Mouse (Mus musculus): ENCODE results near the gene Nup188. TPM values are rescaled to one million over a fixed set of nuclear protein-coding genes. Genes with fewer than 3 reads are reported as not detected.
A peak's percentile ranks its signal among the peaks of the same experiment; 100 is the strongest.

Gene Nup188
- polyA plus RNA-seq, 1 experiment from 2014 or later: 54.0 TPM

DNA sequence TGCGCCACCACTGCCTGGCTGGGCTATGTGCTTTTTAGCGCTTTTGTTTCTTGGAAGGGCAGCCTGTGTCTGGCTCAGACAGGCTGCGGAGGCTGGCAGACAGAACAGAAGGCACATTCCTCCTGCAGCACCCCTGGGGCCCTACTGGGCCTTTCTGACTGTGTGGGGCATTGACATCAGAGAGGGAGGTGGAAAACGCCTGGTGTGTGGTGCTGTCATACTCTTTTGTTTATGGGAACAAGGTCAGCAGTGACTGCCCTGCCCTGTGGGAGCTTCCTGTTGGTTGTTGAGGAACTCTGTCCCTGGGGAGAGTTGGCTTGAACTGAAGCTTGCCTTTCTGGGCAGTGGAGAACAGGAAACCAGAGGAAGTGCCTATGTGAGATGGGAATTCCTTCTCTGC is 43.7 kb upstream of the Nup188 start:
- no peak for ATAC-seq (replicated peaks; ENCODE audit: insufficient number of reproducible peaks, low FRiP score, low TSS enrichment, low read depth)
- Histone ChIP-seq H3K4me2 (ENCODE audit: low read depth, low read length) (no peak overlapping the region), H3K36me3 (replicated peaks; ENCODE audit: control insufficient read depth, insufficient read depth, low read depth, low read length) (peaks cover 2% of the 10 kb centered on the region; the same call in 1 of the 2 replicates), H3K4me3 (ENCODE audit: low read depth, low read length) (no peak overlapping the region), H3K27ac (replicated peaks; ENCODE audit: low read depth, low read length) (no peak overlapping the region), H3K9me3 (replicated peaks; ENCODE audit: control insufficient read depth, low read length) (no peaks in the 10 kb centered on the region), H3K4me1 (ENCODE audit: control insufficient read depth, insufficient read depth, low read length) (peaks cover 3% of the 10 kb centered on the region; the same call in 1 of the 2 replicates), H3K27me3 (ENCODE audit: control insufficient read depth, insufficient read depth, low read length) (no peaks in the 10 kb centered on the region), H3K9ac (replicated peaks; ENCODE audit: low read length) (no peak overlapping the region)
- DNase-seq (ENCODE audit: low spot score): no peak
- 38% methylated on average over 4 of the region's 4 CpGs for WGBS

DNA sequence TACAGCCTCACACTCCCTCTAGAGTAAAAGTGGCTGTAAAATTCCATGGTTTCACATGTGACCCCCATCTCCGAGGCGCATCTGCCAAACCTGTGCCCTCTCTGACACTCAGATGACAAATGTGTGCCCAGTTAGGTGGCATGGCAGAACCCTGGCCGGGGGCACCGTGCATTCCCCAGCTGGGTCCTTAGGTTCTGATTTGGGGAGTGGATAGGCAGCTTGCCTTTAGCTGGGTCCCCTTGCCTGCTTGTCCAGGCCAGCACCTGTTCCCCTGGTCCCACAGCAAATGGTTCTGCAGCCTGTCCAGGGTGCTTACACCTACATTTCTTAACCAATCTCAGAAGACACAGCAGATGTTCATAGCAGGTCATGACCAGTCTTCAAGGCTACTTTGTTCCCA is 42.8 kb upstream of the Nup188 start:
- no peak overlapping the region for H3K4me2 ChIP-seq (ENCODE audit: low read depth, low read length)
- peaks cover 2% of the 10 kb centered on the region; the same call in 1 of the 2 replicates for H3K36me3 ChIP-seq (replicated peaks; ENCODE audit: control insufficient read depth, insufficient read depth, low read depth, low read length)
- H3K9me3 ChIP-seq (replicated peaks; ENCODE audit: control insufficient read depth, low read length): no peaks in the 10 kb centered on the region
- no peaks in the 10 kb centered on the region for H3K27me3 ChIP-seq (ENCODE audit: control insufficient read depth, insufficient read depth, low read length)
- WGBS: 95% methylated on average over 4 of the region's 4 CpGs
- H3K4me3 ChIP-seq (ENCODE audit: low read depth, low read length): no peak overlapping the region
- H3K27ac ChIP-seq (replicated peaks; ENCODE audit: low read depth, low read length): no peak overlapping the region
- H3K4me1 ChIP-seq (ENCODE audit: control insufficient read depth, insufficient read depth, low read length): peaks cover 3% of the 10 kb centered on the region; the same call in 1 of the 2 replicates
- no peak for ATAC-seq (replicated peaks; ENCODE audit: insufficient number of reproducible peaks, low FRiP score, low TSS enrichment, low read depth)
- DNase-seq (ENCODE audit: low spot score): no peak
- no peak overlapping the region for H3K9ac ChIP-seq (replicated peaks; ENCODE audit: low read length)

DNA sequence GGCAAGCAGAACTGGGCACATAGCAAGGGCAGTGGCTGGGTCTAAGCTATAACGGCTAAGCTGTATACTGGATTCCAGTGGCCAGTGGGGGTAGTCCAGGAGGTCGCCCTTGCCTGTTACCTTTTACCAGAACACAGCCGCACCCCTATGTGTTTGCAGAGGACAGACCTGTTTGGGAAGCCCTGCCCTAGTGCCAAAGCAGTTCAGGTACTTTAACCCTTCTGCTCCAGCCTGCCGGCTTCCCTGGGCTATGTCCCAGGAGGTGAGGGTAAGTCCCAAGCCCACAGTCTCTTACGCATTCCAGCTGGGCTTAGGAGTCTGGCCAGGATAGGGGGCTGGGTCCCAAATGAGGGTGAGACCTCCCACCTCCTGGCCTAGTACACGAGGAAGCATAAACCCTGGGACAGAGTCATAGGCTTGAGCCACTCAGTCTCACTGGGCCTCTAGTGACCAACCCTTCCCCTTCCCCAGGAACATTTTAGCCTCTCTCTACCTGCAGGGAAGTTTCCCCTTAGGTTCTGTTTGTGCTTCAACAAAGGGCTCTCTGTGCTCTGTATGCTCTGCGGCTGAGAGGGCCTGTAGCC is 41.5 kb upstream of the Nup188 start:
- H3K36me3 ChIP-seq (replicated peaks; ENCODE audit: control insufficient read depth, insufficient read depth, low read depth, low read length): peaks cover 2% of the 10 kb centered on the region; the same call in 1 of the 2 replicates
- no peak overlapping the region for H3K4me2 ChIP-seq (ENCODE audit: low read depth, low read length)
- no peaks in the 10 kb centered on the region for H3K27me3 ChIP-seq (ENCODE audit: control insufficient read depth, insufficient read depth, low read length)
- no peak for DNase-seq (ENCODE audit: low spot score)
- no peaks in the 10 kb centered on the region for H3K4me1 ChIP-seq (ENCODE audit: control insufficient read depth, insufficient read depth, low read length)
- WGBS: 61% methylated on average over 7 of the region's 7 CpGs
- H3K9me3 ChIP-seq (replicated peaks; ENCODE audit: control insufficient read depth, low read length): no peaks in the 10 kb centered on the region
- 0 out of 2 replicates have a peak overlapping the region, but pooled peaks have one; percentile 28 for H3K27ac ChIP-seq (replicated peaks; ENCODE audit: low read depth, low read length)
- no peak overlapping the region for H3K9ac ChIP-seq (replicated peaks; ENCODE audit: low read length)
- no peak overlapping the region for H3K4me3 ChIP-seq (ENCODE audit: low read depth, low read length)
- no peak for ATAC-seq (replicated peaks; ENCODE audit: insufficient number of reproducible peaks, low FRiP score, low TSS enrichment, low read depth)

DNA sequence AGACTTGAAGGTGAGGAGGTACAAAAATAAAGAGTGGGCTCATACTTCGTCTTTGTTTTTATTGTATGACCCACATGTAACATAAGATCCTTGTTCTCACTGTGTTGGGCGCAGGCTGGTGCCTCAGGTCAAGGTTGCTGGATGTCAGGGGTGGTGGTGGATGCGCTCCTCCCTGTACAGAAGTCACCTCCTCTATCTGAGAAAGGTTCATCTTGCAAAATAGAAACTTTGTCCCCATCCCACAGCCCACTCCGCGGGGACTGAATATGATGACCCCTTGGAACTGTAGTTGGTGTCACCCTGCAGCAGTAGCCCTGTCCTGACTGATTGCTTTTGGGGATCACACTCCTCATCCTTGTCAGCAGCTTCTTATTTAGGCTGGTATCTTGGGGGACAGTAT is 39.2 kb upstream of the Nup188 start:
- H3K27ac ChIP-seq (replicated peaks; ENCODE audit: low read depth, low read length): no peak overlapping the region
- no peak overlapping the region for H3K4me3 ChIP-seq (ENCODE audit: low read depth, low read length)
- no peaks in the 10 kb centered on the region for H3K27me3 ChIP-seq (ENCODE audit: control insufficient read depth, insufficient read depth, low read length)
- DNase-seq (ENCODE audit: low spot score) (no peak), ATAC-seq (replicated peaks; ENCODE audit: insufficient number of reproducible peaks, low FRiP score, low TSS enrichment, low read depth) (no peak)
- no peak overlapping the region for H3K4me2 ChIP-seq (ENCODE audit: low read depth, low read length)
- H3K36me3 ChIP-seq (replicated peaks; ENCODE audit: control insufficient read depth, insufficient read depth, low read depth, low read length): peaks cover 5% of the 10 kb centered on the region; the same call in 1 of the 2 replicates
- no peak overlapping the region for H3K9ac ChIP-seq (replicated peaks; ENCODE audit: low read length)
- no peaks in the 10 kb centered on the region for H3K4me1 ChIP-seq (ENCODE audit: control insufficient read depth, insufficient read depth, low read length)
- no peaks in the 10 kb centered on the region for H3K9me3 ChIP-seq (replicated peaks; ENCODE audit: control insufficient read depth, low read length)
- 83% methylated on average over 5 of the region's 5 CpGs for WGBS

GRCm38 (mm10) chr2:30247681-30248080 is 38.5 kb upstream of the Nup188 start:
- 78% methylated on average over 4 of the region's 4 CpGs for WGBS

GRCm38 (mm10) chr2:30249182-30249581 is 37.0 kb upstream of the Nup188 start:
- no peak for ATAC-seq (replicated peaks; ENCODE audit: insufficient number of reproducible peaks, low FRiP score, low TSS enrichment, low read depth)
- no peaks in the 10 kb centered on the region for H3K9me3 ChIP-seq (replicated peaks; ENCODE audit: control insufficient read depth, low read length)
- no peak overlapping the region for H3K27ac ChIP-seq (replicated peaks; ENCODE audit: low read depth, low read length)
- H3K27me3 ChIP-seq (ENCODE audit: control insufficient read depth, insufficient read depth, low read length): no peaks in the 10 kb centered on the region
- H3K4me3 ChIP-seq (ENCODE audit: low read depth, low read length): no peak overlapping the region
- H3K4me1 ChIP-seq (ENCODE audit: control insufficient read depth, insufficient read depth, low read length): no peaks in the 10 kb centered on the region
- H3K9ac ChIP-seq (replicated peaks; ENCODE audit: low read length): no peak overlapping the region
- H3K4me2 ChIP-seq (ENCODE audit: low read depth, low read length): no peak overlapping the region
- H3K36me3 ChIP-seq (replicated peaks; ENCODE audit: control insufficient read depth, insufficient read depth, low read depth, low read length): peaks cover 3% of the 10 kb centered on the region; the same call in 1 of the 2 replicates
- DNase-seq (ENCODE audit: low spot score): no peak
- WGBS: 95% methylated on average over 3 of the region's 3 CpGs

More at GRCm38 (mm10) chr2:30247681-30248080, 38.5 kb upstream of the Nup188 start:
- Histone ChIP-seq H3K9ac (replicated peaks; ENCODE audit: low read length) (no peak overlapping the region), H3K27me3 (ENCODE audit: control insufficient read depth, insufficient read depth, low read length) (no peaks in the 10 kb centered on the region), H3K4me2 (ENCODE audit: low read depth, low read length) (no peak overlapping the region), H3K27ac (replicated peaks; ENCODE audit: low read depth, low read length) (no peak overlapping the region), H3K4me3 (ENCODE audit: low read depth, low read length) (no peak overlapping the region), H3K4me1 (ENCODE audit: control insufficient read depth, insufficient read depth, low read length) (no peaks in the 10 kb centered on the region), H3K36me3 (replicated peaks; ENCODE audit: control insufficient read depth, insufficient read depth, low read depth, low read length) (peaks cover 5% of the 10 kb centered on the region; the same call in 1 of the 2 replicates), H3K9me3 (replicated peaks; ENCODE audit: control insufficient read depth, low read length) (no peaks in the 10 kb centered on the region)
- ATAC-seq (replicated peaks; ENCODE audit: insufficient number of reproducible peaks, low FRiP score, low TSS enrichment, low read depth): no peak
- no peak for DNase-seq (ENCODE audit: low spot score)

DNA sequence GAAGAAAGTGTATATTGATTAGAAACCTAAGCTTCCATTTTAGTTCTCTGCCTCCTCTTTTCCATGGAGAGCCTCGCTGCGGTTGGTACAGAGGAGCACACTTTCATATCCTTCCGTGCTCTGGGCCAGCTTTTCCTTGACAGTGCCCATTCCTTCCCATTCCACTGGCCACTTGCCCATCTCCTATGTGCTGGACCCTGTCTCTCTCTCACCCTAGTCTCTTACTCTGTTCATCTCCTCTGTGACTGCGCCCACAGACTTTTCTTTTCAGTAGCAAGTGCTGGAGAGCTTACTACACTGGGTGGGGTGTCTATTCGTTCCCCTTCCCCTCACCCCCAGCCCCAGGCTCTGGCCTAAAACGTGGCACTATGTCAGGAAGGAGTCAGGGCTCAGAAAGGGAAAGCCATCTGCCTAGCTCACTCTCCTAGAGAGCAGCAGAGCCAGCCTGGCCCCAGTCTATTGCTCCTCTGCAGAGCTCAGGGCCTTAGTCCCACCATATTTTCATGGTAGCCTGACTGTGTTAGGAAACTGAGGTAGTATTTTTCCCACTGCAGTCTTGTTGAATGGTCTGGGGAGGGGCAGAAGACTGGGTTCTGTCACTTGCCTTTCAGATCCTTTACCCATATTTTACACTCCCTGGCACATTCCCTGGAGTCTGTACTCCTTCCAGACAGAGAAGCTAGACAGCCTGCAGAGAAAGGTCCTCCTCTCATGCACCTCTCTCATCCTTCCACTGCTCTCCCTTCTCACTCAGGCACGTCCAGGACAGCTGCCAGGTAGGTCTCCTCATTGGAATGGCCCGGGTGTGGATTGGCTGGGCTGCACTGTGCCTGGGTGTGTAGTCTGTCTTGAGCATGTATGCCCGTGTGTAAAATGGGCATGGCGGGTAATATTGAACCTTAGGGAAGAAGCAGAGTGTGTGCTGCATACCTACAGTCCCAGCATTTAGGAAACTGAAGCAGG is 35.8 kb upstream of the Nup188 start:
- DNase-seq (ENCODE audit: low spot score): no peak

More for the DNA sequence above, 35.8 kb upstream of the Nup188 start:
- Histone ChIP-seq H3K4me2 (ENCODE audit: low read depth, low read length) (no peak overlapping the region), H3K9me3 (replicated peaks; ENCODE audit: control insufficient read depth, low read length) (no peaks in the 10 kb centered on the region), H3K27me3 (ENCODE audit: control insufficient read depth, insufficient read depth, low read length) (no peaks in the 10 kb centered on the region), H3K9ac (replicated peaks; ENCODE audit: low read length) (no peak overlapping the region), H3K4me3 (ENCODE audit: low read depth, low read length) (no peak overlapping the region), H3K36me3 (replicated peaks; ENCODE audit: control insufficient read depth, insufficient read depth, low read depth, low read length) (peaks cover 3% of the 10 kb centered on the region; the same call in 1 of the 2 replicates), H3K27ac (replicated peaks; ENCODE audit: low read depth, low read length) (no peak overlapping the region), H3K4me1 (ENCODE audit: control insufficient read depth, insufficient read depth, low read length) (no peaks in the 10 kb centered on the region)
- ATAC-seq (replicated peaks; ENCODE audit: insufficient number of reproducible peaks, low FRiP score, low TSS enrichment, low read depth): no peak
- 87% methylated on average over 10 of the region's 10 CpGs for WGBS

Data from embryonic facial prominence, embryonic 11.5 days (tissue).